Mouse (Mus musculus): Measurements from ENCODE around the gene Lrrd1.

- no peak for TF ChIP-seq POLR2A (IDR thresholded peaks at IDR 0.05; ENCODE audit: borderline replicate concordance, insufficient read depth, low read length)
- TF ChIP-seq CTCF (IDR thresholded peaks at IDR 0.05; ENCODE audit: borderline replicate concordance, insufficient read depth, low read depth, low read length): no peak
These were observed 44.9 kb upstream of the Lrrd1 start for GRCm38 (mm10) chr5:3800041-3800440.
